Mouse (Mus musculus) liver, embryonic 14 days (tissue): ENCODE results near the gene Ube2g1. TPM values are rescaled to one million over a fixed set of nuclear protein-coding genes. Genes with fewer than 3 reads are reported as not detected.

Source experiments
- polyA plus RNA-seq: library from polyadenylated mRNA; depleted of rRNA; stranded (reverse); fragments of >200 nt; gene quantifications from 2 replicates; pipeline ENCODE4 v1.2.3, GENCODE M21; 2012; rRNA removed

The Ube2g1 gene
- polyA plus RNA-seq: 8.5 and 9.6 TPM in 2 replicates

DNA sequence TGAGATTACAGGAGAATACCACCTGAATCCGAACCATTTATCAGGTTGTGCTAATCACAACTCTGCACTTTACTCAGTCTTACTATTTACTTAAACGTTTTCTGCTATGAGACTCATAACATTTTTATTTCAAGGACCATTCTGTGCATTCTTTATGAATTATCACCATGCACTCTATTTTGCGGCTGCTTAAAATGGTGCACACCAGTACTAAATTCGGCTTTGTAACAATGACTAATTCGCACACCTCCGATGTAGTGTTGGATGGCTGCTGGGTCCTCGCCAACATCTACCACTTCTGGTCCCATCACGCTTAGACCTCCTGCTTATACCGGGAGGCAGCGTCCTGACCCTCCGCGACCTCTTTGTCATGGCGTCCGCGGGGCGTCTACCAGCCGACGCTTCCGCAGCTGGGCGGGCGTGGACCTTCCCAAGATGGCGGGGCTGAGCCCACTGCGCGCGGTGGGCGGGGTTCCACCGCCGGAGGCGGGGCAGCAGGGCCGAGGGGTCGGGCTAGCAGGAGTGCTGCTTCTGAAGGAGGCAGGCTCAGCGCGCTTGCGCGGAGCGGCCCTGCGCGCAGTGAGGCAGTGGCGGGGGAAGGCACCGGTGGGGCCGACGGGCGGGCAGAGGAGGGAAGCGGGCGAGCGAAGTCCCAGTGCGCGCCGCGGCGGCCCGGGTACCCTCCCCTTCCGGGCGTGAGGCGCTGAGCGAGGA, at the start of gene Ube2g1:
Gene Ube2g1, plus strand, starts transcription at position 590 of the 714 bp plus-strand sequence.

DNA sequence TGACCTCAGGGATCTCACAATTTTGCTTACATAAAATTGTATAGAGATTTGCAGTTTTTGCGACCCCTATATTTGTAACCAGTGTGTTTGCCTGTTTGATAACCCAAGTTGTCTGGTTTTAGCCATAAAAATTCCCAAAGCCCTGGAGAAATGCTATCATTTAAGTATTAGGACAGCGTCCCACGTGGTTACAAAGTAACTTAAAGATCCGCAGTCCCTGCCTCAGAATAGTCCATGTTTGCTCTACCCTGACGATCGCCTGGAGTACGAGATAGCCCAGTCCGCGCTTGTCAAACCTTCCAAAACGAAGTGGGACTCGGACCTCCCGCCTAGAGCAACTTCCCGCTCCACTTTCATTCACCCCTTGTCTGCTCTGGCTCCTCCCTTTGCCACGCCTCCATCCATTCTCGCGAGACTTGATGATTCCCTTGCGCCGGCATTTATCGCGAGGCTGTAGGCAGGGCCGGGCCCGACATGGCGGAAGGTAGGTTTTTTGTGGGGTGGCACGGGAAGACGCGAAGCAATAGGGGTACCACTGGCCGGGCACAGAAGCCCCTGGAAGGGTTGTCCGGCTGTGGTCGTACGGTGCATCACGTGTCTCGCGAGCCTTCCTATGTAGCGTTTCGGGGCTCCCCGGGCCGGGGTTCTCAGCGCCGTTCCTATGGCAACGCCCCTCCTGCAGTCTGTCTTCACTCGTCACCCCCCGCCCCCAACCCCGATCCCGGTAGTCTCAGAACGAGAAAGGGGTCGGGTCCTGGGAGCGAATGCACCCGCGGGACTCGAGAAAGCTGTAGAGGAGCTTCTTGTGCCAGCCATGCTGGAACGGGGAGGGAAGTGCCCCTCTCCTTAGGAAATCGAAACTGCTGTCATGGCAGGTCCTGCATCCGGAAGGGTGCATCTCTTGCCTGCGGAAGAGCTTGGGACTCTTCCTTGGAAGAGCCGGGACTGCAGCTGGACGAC, 82.7 kb downstream of the Ube2g1 start, which contains the start of gene Ankfy1:
Gene Ankfy1, plus strand, starts transcription at position 456 of the 960 bp plus-strand sequence.

Other genes starting within 250 kb of the Ube2g1 start
- gene Tekt1, start 244.8 kb upstream of the Ube2g1 start, polyA plus RNA-seq: 0.01 and 0.05 TPM in 2 replicates
- gene Smtnl2, start 195.6 kb upstream of the Ube2g1 start, polyA plus RNA-seq: 1.0 and 1.3 TPM in 2 replicates
- gene Ggt6, start 171.8 kb upstream of the Ube2g1 start, polyA plus RNA-seq: 0.14 and 0.15 TPM in 2 replicates
- 57.0 and 61.2 TPM in 2 replicates for gene Mybbp1a, start 165.9 kb upstream of the Ube2g1 start, polyA plus RNA-seq
- 7.0 and 10.1 TPM in 2 replicates for gene Spns2, start 117.4 kb upstream of the Ube2g1 start, polyA plus RNA-seq
- gene Spns3, start 56.8 kb upstream of the Ube2g1 start, polyA plus RNA-seq: 1.1 and 1.3 TPM in 2 replicates
- gene Ankfy1, start 82.7 kb downstream of the Ube2g1 start, polyA plus RNA-seq: 9.7 and 12.4 TPM in 2 replicates
- gene Cyb5d2, start 188.9 kb downstream of the Ube2g1 start, polyA plus RNA-seq: 1.9 and 2.4 TPM in 2 replicates
- gene Zzef1, start 188.9 kb downstream of the Ube2g1 start, polyA plus RNA-seq: 4.7 and 5.7 TPM in 2 replicates